Mouse (Mus musculus) intestine, embryonic 16.5 days (tissue): ENCODE measurements around the gene Erlin1. TPM values are rescaled to one million over a fixed set of nuclear protein-coding genes. Genes with fewer than 3 reads are reported as not detected.

Source experiments
- ATAC-seq: fragments of 200-750 bp; cut with Nextera tagmentation; 2 replicates; pipeline ENCODE4 v1.8.0; 2017; ENCODE audit warnings: moderate TSS enrichment, moderate library complexity
- H3K27ac ChIP-seq: fragments of 300-500 bp; sonication (generic); 2 replicates; pipeline ENCODE4 v1.5.1; 2014; ENCODE audit warnings: mild to moderate bottlenecking, low read length
- H3K27me3 ChIP-seq: fragments of 300-500 bp; sonication (generic); replicated peaks from 2 replicates; pipeline ENCODE4 v1.6.1; 2014; ENCODE audit warnings: low read length, control low read depth, mixed read lengths; ENCODE audit not compliant: control insufficient read depth, insufficient read depth
- H3K36me3 ChIP-seq: fragments of 300-500 bp; sonication (generic); 2 replicates; pipeline ENCODE4 v1.6.1; 2014; ENCODE audit warnings: low read length, control low read depth; ENCODE audit not compliant: control insufficient read depth, insufficient read depth
- H3K4me1 ChIP-seq: fragments of 300-500 bp; sonication (generic); 2 replicates; pipeline ENCODE4 v1.6.1; 2014; ENCODE audit warnings: low read length, control low read depth, mixed read lengths; ENCODE audit not compliant: control insufficient read depth, insufficient read depth
- H3K4me2 ChIP-seq: fragments of 300-500 bp; sonication (generic); 2 replicates; pipeline ENCODE4 v1.6.1; 2014; ENCODE audit warnings: low read depth, low read length, control low read depth
- H3K4me3 ChIP-seq: fragments of 300-500 bp; sonication (generic); 2 replicates; pipeline ENCODE4 v1.5.1; 2014; ENCODE audit warnings: mild to moderate bottlenecking, low read length
- H3K9ac ChIP-seq: fragments of 300-500 bp; sonication (generic); 2 replicates; pipeline ENCODE4 v1.6.1; 2014; ENCODE audit warnings: low read depth, low read length
- H3K9me3 ChIP-seq: fragments of 300-500 bp; sonication (generic); 2 replicates; pipeline ENCODE4 v1.6.1; 2016; ENCODE audit warnings: low read length, control low read depth; ENCODE audit not compliant: control insufficient read depth
- WGBS: fragments of 180-500 bp; shearing (Covaris S2); extraction: QIAGEN DNeasy Blood & Tissue Kit; methylation state at CpG from one replicate; pipeline ENCODE4 v1.1.7; 2014; 5-methylcytosine and 5-hydroxymethylcytosine counted together
- polyA plus RNA-seq: library from polyadenylated mRNA; unstranded; fragments of >200 nt; fragmentation: Nextera tagmentation; extraction: Ambion mirVana; gene quantifications from 2 replicates; pipeline ENCODE4 v1.2.1, GENCODE M21; 2015

Gene Erlin1
- polyA plus RNA-seq, 1 experiment from 2014 or later, result 43.9 TPM

DNA sequence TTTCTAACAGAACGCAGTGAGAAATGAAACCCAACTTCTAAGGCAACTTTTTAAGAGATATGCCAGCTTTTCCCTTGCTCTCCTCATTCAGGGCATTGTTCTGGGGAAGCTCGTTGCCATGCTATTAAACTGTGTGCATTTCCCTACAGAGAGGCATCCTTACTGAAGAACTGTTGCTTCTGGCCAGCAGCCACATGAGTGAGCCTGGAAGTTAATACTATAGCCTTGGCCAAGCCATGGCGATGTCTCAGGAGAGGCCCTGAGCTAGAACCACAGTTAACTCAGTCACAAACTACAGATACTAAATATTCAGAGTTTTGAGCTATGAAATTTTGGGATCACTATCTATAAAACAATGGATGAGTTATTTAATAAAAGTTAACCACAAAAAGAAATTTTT is 33.4 kb upstream of the Erlin1 start:
- 89% methylated on average over 3 of the region's 3 CpGs for WGBS
- Histone ChIP-seq H3K4me2 (no peak overlapping the region), H3K9ac (no peak overlapping the region), H3K36me3 (no peaks in the 10 kb centered on the region), H3K4me3 (no peak overlapping the region), H3K27me3 (no peaks in the 10 kb centered on the region), H3K4me1 (peaks cover 8% of the 10 kb centered on the region; the same call in 1 of the 2 replicates), H3K9me3 (no peaks in the 10 kb centered on the region), H3K27ac (no peak overlapping the region)
- no peak for ATAC-seq

DNA sequence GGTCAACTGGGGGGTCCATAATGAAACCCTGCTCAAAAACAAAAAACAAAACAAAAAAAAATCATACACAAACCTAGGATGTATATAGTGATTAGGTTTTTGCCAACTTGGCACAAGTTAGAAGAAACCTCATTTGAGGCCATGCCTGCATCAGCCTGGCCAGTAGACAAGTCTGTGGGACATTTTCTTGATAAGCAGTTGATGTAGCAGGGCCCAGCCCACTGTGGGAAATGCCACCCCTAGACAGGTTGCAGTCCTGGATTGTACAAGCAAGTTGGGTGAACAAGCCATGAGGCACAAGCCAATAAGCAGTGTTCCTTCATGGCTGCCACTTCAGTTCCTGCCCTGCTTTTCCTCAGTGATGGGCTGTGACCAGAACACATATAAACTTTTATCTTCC is 31.3 kb upstream of the Erlin1 start:
- H3K36me3 ChIP-seq, result peaks cover 7% of the 10 kb centered on the region
- ATAC-seq, result no peak
- H3K4me3 ChIP-seq, result no peak overlapping the region

GRCm38 (mm10) chr19:44086278-44086677 is 16.7 kb upstream of the Erlin1 start:
- Histone ChIP-seq H3K27ac (no peak overlapping the region), H3K4me3 (no peak overlapping the region), H3K4me2 (no peak overlapping the region), H3K9me3 (no peaks in the 10 kb centered on the region), H3K27me3 (no peaks in the 10 kb centered on the region), H3K36me3 (0 out of 2 replicates have a peak, but pooled peaks cover 2% of the 10 kb centered on the region), H3K9ac (no peak overlapping the region), H3K4me1 (no peaks in the 10 kb centered on the region)
- WGBS, result 72% methylated on average over 3 of the region's 3 CpGs
- no peak for ATAC-seq

More for the DNA sequence above, 31.3 kb upstream of the Erlin1 start:
- H3K27ac ChIP-seq, result no peak overlapping the region
- H3K9ac ChIP-seq, result no peak overlapping the region
- H3K9me3 ChIP-seq, result no peaks in the 10 kb centered on the region
- H3K4me2 ChIP-seq, result no peak overlapping the region
- no peaks in the 10 kb centered on the region for H3K4me1 ChIP-seq
- no peaks in the 10 kb centered on the region for H3K27me3 ChIP-seq

GRCm38 (mm10) chr19:44080920-44081319 is 11.3 kb upstream of the Erlin1 start:
- no peaks in the 10 kb centered on the region for H3K9me3 ChIP-seq
- no peaks in the 10 kb centered on the region for H3K4me1 ChIP-seq
- no peak overlapping the region for H3K4me2 ChIP-seq
- no peak overlapping the region for H3K27ac ChIP-seq
- no peak overlapping the region for H3K9ac ChIP-seq
- 83% methylated on average over 2 of the region's 2 CpGs for WGBS
- no peaks in the 10 kb centered on the region for H3K27me3 ChIP-seq
- H3K4me3 ChIP-seq, result no peak overlapping the region
- no peak for ATAC-seq
- peaks cover 5% of the 10 kb centered on the region; the same call in 1 of the 2 replicates for H3K36me3 ChIP-seq

DNA sequence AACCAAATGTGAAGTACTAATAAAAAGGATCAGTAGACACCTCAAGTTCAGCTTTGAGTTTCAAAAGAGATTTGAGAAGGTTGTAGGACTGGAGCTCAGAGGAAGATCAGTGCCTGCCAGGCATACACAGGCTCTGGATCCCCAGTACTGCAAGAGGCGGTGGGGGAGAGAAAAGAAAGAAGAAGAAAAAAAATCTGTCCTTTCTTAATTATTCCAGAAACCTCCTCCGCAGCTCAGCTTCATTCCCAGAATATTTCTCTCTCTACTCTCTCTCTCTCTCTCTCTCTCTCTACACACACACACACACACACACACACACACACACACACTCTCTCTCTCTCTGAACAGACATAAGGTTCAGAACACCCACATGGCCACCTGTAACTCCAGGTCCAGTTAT is 10.4 kb upstream of the Erlin1 start:
- no peaks in the 10 kb centered on the region for H3K4me1 ChIP-seq
- H3K27me3 ChIP-seq, result no peaks in the 10 kb centered on the region
- H3K4me2 ChIP-seq, result no peak overlapping the region
- 97% methylated on average over 2 of the region's 2 CpGs for WGBS
- peaks cover 5% of the 10 kb centered on the region; the same call in 1 of the 2 replicates for H3K36me3 ChIP-seq
- no peak overlapping the region for H3K9ac ChIP-seq
- no peaks in the 10 kb centered on the region for H3K9me3 ChIP-seq
- H3K27ac ChIP-seq, result no peak overlapping the region
- no peak overlapping the region for H3K4me3 ChIP-seq
- no peak for ATAC-seq

- Histone ChIP-seq H3K4me1 (no peaks in the 10 kb centered on the region), H3K4me3 (no peak overlapping the region), H3K27me3 (no peaks in the 10 kb centered on the region), H3K9me3 (no peaks in the 10 kb centered on the region), H3K27ac (no peak overlapping the region), H3K36me3 (peaks cover 5% of the 10 kb centered on the region; the same call in 1 of the 2 replicates), H3K4me2 (no peak overlapping the region), H3K9ac (no peak overlapping the region)
- 91% methylated on average over 4 of the region's 4 CpGs for WGBS
- ATAC-seq, result no peak
Measured at GRCm38 (mm10) chr19:44077024-44077423, 7.4 kb upstream of the Erlin1 start.

DNA sequence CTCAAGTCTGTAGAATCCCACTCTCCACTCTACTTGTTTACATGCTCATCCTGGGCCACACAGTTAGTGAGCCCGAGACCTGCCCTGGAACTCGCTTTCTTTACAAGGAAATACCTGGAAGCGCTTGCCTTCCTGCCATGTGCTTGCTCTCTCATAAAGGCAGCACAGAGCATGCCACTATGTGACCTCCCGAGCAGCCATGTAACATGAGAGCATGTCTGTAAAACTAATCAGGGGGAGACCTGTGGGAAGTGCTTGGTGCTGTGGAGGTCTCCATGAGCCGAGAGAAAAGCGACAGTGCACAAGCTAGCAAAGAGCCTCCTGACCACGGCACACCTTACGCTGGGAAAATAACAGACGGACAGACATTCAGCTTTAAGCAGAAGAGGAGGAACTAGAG is 6.9 kb upstream of the Erlin1 start:
- Histone ChIP-seq H3K4me3 (no peak overlapping the region), H3K9ac (no peak overlapping the region), H3K9me3 (no peaks in the 10 kb centered on the region), H3K27me3 (no peaks in the 10 kb centered on the region), H3K4me2 (no peak overlapping the region), H3K36me3 (peaks cover 5% of the 10 kb centered on the region; the same call in 1 of the 2 replicates), H3K27ac (no peak overlapping the region), H3K4me1 (no peaks in the 10 kb centered on the region)
- 80% methylated on average over 9 of the region's 9 CpGs for WGBS
- ATAC-seq, result no peak

DNA sequence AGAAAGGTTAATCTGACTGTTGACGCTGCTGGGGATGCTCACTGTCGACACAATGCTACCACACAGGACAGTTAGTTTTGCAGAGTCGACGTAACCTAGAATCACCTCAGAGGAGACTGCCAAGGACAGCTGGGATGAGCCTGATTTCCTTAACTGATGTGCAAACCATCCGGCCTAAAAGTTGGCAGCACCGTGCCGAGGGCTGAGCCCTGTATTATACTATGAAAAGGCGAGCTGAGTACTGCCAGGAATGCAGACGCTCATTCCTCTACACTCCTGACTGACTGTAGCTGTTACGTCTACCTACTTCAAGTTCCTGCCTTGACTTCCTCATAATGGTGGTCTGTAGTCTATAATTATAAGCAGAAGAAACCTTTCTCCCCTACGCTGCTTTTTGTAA is 5.4 kb upstream of the Erlin1 start:
- Histone ChIP-seq H3K36me3 (peaks cover 5% of the 10 kb centered on the region; the same call in 1 of the 2 replicates), H3K4me2 (no peak overlapping the region), H3K27me3 (no peaks in the 10 kb centered on the region), H3K9ac (no peak overlapping the region), H3K27ac (no peak overlapping the region), H3K4me3 (no peak overlapping the region), H3K4me1 (peaks cover 2% of the 10 kb centered on the region; the same call in 1 of the 2 replicates), H3K9me3 (no peaks in the 10 kb centered on the region)
- no peak for ATAC-seq
- 84% methylated on average over 11 of the region's 11 CpGs for WGBS

DNA sequence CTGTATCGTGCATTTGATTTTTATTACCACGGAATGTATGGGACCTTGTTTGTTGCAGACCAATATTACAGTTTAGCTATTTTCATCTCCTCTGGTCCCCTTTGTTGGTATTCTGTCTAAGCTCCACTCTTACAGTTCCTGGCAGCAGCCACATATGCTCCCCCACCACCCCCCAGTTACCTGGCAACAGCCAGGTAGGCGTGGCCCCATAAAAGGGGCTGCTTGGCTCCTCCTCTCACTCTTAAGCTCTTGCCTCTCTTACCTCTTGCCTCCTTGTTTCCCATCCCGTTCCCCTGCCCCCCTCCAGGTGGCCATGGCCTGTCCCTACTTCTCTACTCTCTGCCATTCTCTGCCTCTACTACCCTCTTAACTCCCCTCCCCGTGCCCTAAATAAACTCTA is 1.6 kb upstream of the Erlin1 start:
- Histone ChIP-seq H3K36me3 (no peaks in the 10 kb centered on the region), H3K27me3 (no peaks in the 10 kb centered on the region), H3K4me1 (peaks cover 9% of the 10 kb centered on the region), H3K9ac (no peak overlapping the region), H3K4me3 (no peak overlapping the region), H3K9me3 (no peaks in the 10 kb centered on the region), H3K4me2 (no peak overlapping the region), H3K27ac (no peak overlapping the region)
- ATAC-seq, result no peak
- WGBS, result 60% methylated on average over 5 of the region's 5 CpGs

DNA sequence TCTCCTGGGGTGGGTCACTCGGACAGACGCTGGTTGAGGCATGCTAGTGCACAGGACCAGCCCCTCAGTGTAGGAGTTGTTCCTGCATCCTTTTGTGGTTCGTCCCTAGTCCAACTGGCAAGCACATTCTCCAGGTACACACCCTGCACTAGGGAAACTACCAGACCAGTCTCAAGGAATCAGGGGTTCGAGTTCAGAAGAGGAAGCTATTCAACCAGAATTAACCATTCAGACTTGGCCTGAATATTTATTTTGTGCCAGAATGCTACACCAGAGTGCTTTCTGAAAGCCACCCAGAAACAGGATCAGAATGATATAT is 288 bp upstream of the Erlin1 start:
- no peaks in the 10 kb centered on the region for H3K9me3 ChIP-seq
- 7% methylated on average over 4 of the region's 4 CpGs for WGBS

More for the DNA sequence above, 288 bp upstream of the Erlin1 start:
- Histone ChIP-seq H3K9ac (peak overlapping the region; percentile 86), H3K4me1 (peaks cover 11% of the 10 kb centered on the region), H3K36me3 (no peaks in the 10 kb centered on the region), H3K4me2 (peak overlapping the region; percentile 77), H3K27ac (peak overlapping the region; percentile 46; the same call in 1 of the 2 replicates), H3K27me3 (no peaks in the 10 kb centered on the region), H3K4me3 (peak overlapping the region; percentile 67)
- no peak for ATAC-seq
